Mouse (Mus musculus) forebrain, embryonic 12.5 days (tissue): ENCODE measurements around the gene Cry2. TPM values are rescaled to one million over a fixed set of nuclear protein-coding genes. Genes with fewer than 3 reads are reported as not detected.
A peak's percentile ranks its signal among the peaks of the same experiment; 100 is the strongest.
"Not testable (repeated sequence)": the region's sequence is repeated elsewhere in the genome, so short reads cannot be mapped to it uniquely, and the experiment has no call there.

Source experiments
- ATAC-seq: fragments of 200-750 bp; cut with Nextera tagmentation; 2 replicates; pipeline ENCODE4 v1.8.0; 2017; ENCODE audit warnings: moderate TSS enrichment; ENCODE audit not compliant: low FRiP score
- H3K27ac ChIP-seq: fragments of 300-500 bp; sonication (generic); 2 replicates; pipeline ENCODE4 v1.5.1; 2016; ENCODE audit warnings: mild to moderate bottlenecking
- H3K27me3 ChIP-seq: fragments of 300-500 bp; sonication (generic); 2 replicates; pipeline ENCODE4 v1.6.1; 2016; ENCODE audit warnings: mild to moderate bottlenecking
- H3K36me3 ChIP-seq: fragments of 300-500 bp; sonication (generic); replicated peaks from 2 replicates; pipeline ENCODE4 v1.6.1; 2016; ENCODE audit warnings: mild to moderate bottlenecking
- H3K4me1 ChIP-seq: fragments of 300-500 bp; sonication (generic); 2 replicates; pipeline ENCODE4 v1.6.1; 2016
- H3K4me2 ChIP-seq: fragments of 300-500 bp; sonication (generic); 2 replicates; pipeline ENCODE4 v1.6.1; 2016; ENCODE audit warnings: mild to moderate bottlenecking, moderate library complexity
- H3K4me3 ChIP-seq: fragments of 300-500 bp; sonication (generic); replicated peaks from 2 replicates; pipeline ENCODE4 v1.5.1; 2016; ENCODE audit warnings: mild to moderate bottlenecking
- H3K9ac ChIP-seq: fragments of 300-500 bp; sonication (generic); 2 replicates; pipeline ENCODE4 v1.6.1; 2016; ENCODE audit warnings: mild to moderate bottlenecking
- H3K9me3 ChIP-seq: fragments of 300-500 bp; sonication (generic); 2 replicates; pipeline ENCODE4 v1.6.1; 2016
- WGBS: fragments of 180-500 bp; shearing (Covaris S2); methylation state at CpG from one replicate; pipeline ENCODE4 v1.1.7; 2016; 5-methylcytosine and 5-hydroxymethylcytosine counted together
- polyA plus RNA-seq: library from polyadenylated mRNA; unstranded; fragments of >200 nt; fragmentation: Nextera tagmentation; extraction: Ambion mirVana; gene quantifications from 2 replicates; pipeline ENCODE4 v1.2.1, GENCODE M21; 2016

Gene Cry2
- polyA plus RNA-seq, 1 experiment from 2014 or later: 31.2 TPM

DNA sequence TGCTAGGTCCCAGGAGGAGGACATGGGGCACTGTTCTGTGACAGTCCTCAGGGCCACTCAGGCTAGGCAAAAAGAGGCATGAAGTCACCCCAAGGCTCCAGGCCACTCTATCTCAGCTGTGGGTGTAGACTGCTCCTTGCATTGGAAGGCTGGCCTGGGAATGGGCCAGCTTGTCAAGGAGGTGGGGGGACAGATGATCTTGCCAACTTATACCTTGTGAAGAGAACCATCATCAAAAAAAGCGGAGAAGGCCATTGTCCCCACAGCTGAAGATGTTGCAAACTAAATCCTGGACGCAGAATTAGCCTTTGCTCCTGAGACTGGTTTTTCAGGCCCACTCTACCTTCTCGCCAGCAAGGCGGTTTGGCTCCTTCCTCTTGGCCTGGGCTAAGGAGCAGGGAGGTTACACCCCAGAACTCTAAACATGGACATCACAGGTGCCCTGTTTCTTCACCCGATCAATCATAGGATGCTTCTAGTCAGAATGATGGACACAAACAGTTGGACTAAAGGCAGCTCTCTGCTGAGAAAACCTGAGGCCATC lies 30.0 kb downstream of the Cry2 start:
- H3K4me2 ChIP-seq: no peak overlapping the region
- H3K9ac ChIP-seq: no peak overlapping the region
- no peak for ATAC-seq
- no peaks in the 10 kb centered on the region for H3K9me3 ChIP-seq
- WGBS: 92% methylated on average over 5 of the region's 5 CpGs
- H3K27ac ChIP-seq: no peak overlapping the region
- no peak overlapping the region for H3K4me3 ChIP-seq
- peaks cover 43% of the 10 kb centered on the region for H3K36me3 ChIP-seq
- peaks cover 33% of the 10 kb centered on the region for H3K4me1 ChIP-seq
- no peaks in the 10 kb centered on the region for H3K27me3 ChIP-seq

DNA sequence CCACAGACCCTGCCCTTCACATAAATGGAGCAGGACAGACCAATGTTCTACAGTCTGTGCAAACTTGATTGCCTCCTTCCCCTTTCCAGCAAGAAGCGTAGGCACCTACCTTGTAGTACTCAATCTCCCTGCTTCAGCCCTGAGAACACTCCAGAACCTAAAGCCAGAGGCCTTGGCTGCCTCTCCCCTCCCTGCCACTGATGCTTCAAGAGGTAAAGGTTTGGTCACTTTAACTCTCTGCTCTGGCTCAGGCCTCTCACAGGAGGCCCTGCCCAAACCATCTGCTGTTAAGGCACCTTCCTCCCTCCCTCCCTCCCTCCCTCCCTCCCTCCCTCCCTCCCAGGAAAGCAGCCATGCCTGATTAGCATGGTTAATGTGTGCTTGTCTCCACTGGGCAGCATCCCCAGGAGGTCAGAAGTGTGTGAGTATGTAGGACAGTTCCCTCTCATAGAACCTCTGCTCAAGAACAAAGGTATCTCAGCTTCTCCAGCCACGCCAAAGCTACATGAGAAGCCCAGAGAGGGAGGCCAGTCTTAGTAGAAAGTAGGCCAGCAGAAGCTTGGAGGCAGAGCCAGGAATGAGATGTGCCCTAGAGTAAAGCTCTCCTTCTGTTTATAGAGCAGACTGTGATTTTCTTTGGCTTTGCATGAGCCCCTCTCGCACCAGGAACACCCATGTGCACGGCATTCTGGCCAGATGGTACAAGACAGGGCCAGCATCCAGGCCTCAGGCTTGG lies 31.1 kb downstream of the Cry2 start:
- no peak overlapping the region for H3K9ac ChIP-seq
- WGBS: 82% methylated on average over 4 of the region's 4 CpGs
- H3K9me3 ChIP-seq: no peaks in the 10 kb centered on the region
- H3K36me3 ChIP-seq: peaks cover 32% of the 10 kb centered on the region
- no peak for ATAC-seq
- no peak overlapping the region for H3K4me3 ChIP-seq
- H3K4me1 ChIP-seq: peaks cover 39% of the 10 kb centered on the region
- no peaks in the 10 kb centered on the region for H3K27me3 ChIP-seq
- H3K27ac ChIP-seq: no peak overlapping the region
- no peak overlapping the region for H3K4me2 ChIP-seq

DNA sequence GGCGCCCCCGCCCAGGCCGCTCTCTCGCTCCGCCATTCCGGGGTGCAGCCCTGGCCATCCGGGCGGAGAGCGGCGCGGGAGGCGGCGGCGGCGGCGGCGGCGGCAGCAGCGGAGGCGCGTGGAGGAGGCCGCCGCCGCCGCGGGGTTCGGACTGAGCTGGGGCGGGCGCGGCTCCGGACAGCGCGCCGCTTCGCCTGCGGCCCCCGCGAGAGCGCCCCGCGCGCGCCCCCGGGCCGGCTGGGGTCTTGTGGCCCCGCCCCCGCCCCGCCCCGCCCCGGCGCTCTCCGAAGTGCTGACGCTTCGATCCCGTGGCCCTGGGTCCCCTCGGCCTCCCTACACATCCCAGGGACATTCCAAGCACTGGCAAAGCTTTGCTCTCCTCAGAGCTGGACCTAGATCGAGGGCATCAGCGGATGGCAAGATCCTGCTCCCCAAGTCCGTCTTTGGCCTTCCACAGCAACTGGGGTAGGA lies 32.7 kb downstream of the Cry2 start, which contains the start of gene Mapk8ip1:
Mapk8ip1 (minus strand) TSS at position 173 of the 471 bp plus-strand sequence.
- Histone ChIP-seq H3K36me3 (peaks cover 26% of the 10 kb centered on the region), H3K4me1 (peaks cover 45% of the 10 kb centered on the region)

DNA sequence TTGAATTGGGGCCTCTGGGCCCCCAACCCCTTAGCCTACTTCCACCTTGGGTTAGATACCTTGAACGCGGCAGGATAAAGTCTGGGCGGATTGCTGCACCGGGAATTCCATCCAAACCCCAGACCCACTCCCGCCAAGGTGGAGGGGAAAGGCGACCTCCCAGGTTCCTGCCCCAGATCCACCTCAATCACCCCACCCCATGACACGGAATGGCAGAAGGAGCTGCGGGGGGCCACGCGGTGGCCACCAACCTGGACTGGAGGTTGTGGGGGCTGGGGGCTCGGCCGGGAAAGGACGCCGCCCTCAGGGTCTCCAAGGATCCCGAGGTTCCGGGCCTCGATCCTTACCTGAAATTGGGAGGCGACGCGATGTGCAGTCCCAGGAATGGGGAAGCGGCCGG lies 33.2 kb downstream of the Cry2 start:
- Histone ChIP-seq H3K27ac (peak overlapping the region; percentile 50; the same call in 1 of the 2 replicates), H3K36me3 (peaks cover 21% of the 10 kb centered on the region), H3K9ac (peak overlapping the region; percentile 89), H3K4me3 (peak overlapping the region; percentile 81), H3K4me2 (peak overlapping the region; percentile 92), H3K4me1 (peaks cover 40% of the 10 kb centered on the region), H3K27me3 (no peaks in the 10 kb centered on the region), H3K9me3 (no peaks in the 10 kb centered on the region)
- WGBS: 1% methylated on average over 22 of the region's 22 CpGs
- ATAC-seq: peak; percentile 37; the same call in 1 of the 2 replicates

More for the DNA sequence above, 32.7 kb downstream of the Cry2 start, which contains the start of gene Mapk8ip1:
- ATAC-seq: peak; percentile 71
- Histone ChIP-seq H3K27ac (peak within 1 kb of the TSS; percentile 50; the same call in 1 of the 2 replicates), H3K9me3 (no peaks in the 10 kb centered on the region), H3K4me2 (peak within 1 kb of the TSS; percentile 92), H3K9ac (peak within 1 kb of the TSS; percentile 89), H3K4me3 (peak within 1 kb of the TSS; percentile 81), H3K27me3 (no peaks in the 10 kb centered on the region)
- WGBS: 3% methylated on average over 29 of the region's 59 CpGs

GRCm38 (mm10) chr2:92399877-92400276 lies 34.0 kb downstream of the Cry2 start:
- Histone ChIP-seq H3K4me2 (peak overlapping the region; percentile 92), H3K4me1 (peaks cover 38% of the 10 kb centered on the region), H3K36me3 (peaks cover 13% of the 10 kb centered on the region), H3K4me3 (peak overlapping the region; percentile 81)
- not testable (repeated sequence) for ATAC-seq, H3K27ac ChIP-seq, H3K9me3 ChIP-seq, H3K27me3 ChIP-seq, H3K9ac ChIP-seq
- WGBS: 44% methylated on average over 3 of the region's 4 CpGs

DNA sequence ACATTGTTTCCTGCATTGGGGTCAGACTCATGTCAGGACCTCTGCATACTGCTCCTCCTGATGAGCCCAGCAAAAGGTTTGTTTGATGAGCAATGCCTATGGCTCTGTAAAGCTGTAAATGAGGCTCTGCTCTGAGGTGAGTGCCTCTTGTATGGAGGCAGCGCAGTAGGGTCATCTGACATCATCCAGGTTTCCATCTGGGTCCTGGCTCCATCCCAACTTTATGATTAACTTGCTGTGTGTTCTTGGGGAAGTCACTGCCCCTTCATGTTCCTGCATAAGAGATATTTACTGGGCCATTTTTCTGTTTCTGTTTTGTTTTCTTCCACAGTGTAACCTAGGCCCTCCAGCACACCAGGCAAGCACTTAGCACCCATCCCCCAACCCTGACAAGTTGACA lies 36.4 kb downstream of the Cry2 start:
- 0 out of 2 replicates have a peak, but pooled peaks cover 10% of the 10 kb centered on the region for H3K27me3 ChIP-seq
- no peak overlapping the region for H3K4me2 ChIP-seq
- no peak overlapping the region for H3K4me3 ChIP-seq
- H3K27ac ChIP-seq: 0 out of 2 replicates have a peak overlapping the region, but pooled peaks have one; percentile 25
- 89% methylated on average over 1 of the region's 1 CpGs for WGBS
- ATAC-seq: no peak
- H3K4me1 ChIP-seq: peaks cover 45% of the 10 kb centered on the region
- H3K9me3 ChIP-seq: no peaks in the 10 kb centered on the region
- H3K36me3 ChIP-seq: no peaks in the 10 kb centered on the region
- no peak overlapping the region for H3K9ac ChIP-seq

DNA sequence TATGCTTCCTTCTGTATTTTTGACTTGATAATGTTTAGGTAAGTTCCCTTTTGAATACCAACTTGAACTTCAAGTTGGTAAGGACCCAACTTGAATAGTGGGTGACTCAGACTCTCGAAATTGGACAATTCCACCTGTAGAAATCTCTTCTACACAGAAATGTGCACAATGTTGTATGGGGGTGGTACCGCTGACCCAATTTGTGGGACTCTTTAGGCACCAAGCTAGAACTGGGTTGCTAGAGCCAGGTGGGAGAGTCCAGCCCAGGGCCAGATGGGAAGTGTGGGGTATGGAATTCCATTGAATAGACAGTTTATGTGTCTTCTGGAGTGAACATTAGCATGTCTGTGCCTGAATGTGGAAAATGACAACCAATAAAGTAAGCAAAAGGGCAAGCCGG lies 38.3 kb downstream of the Cry2 start:
- WGBS: 86% methylated on average over 3 of the region's 3 CpGs
- no peak for ATAC-seq

DNA sequence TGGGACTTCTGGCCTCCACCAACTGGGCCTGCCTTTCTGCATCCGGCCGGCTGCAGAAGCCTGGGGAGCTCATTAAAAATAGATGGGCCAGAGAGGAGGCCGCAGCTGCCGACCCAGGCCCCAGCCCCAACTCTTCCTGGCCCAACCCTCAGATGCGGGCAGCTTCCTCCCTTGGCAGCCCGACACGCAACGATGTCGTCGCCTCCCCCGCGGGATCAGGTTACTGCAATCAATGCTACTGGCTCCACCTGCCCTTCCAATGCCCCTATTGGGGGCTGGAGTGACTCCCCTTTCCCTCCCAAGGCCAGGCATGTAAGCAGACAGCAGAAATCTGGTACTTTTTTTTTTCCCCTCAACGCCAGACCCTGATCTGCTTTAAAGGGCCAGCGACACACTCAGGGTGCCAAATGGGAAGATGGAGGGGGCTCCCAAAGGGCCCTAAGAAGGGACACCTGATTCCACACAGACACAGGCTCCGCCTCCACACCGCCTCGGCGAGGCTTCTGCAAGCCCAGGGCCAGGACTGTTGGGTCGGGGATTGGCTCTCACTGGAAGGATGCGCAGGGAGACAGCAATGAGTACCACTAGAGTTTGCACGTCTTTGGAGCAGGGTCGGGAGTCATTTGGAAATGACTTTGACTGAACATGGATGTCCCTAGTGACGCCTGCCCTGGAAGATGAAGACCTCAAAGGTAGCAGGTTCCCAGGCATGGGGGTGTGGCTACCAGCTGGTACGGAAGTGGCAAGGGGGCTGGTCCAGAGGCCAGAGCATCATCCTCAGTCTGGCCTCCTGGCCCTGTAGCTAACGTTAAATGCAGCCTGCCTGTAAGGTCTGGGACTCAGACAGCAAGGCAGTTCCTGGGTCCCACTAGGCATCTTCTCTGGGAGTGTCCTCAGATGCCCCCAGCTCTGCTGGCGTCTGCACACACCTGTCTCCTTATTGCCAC lies 41.3 kb downstream of the Cry2 start:
- WGBS: 4% methylated on average over 26 of the region's 26 CpGs

More for the DNA sequence above, 38.3 kb downstream of the Cry2 start:
- Histone ChIP-seq H3K4me2 (no peak overlapping the region), H3K36me3 (no peaks in the 10 kb centered on the region), H3K4me3 (no peak overlapping the region), H3K9me3 (no peaks in the 10 kb centered on the region), H3K27me3 (0 out of 2 replicates have a peak, but pooled peaks cover 10% of the 10 kb centered on the region), H3K4me1 (peaks cover 58% of the 10 kb centered on the region), H3K27ac (no peak overlapping the region), H3K9ac (no peak overlapping the region)

DNA sequence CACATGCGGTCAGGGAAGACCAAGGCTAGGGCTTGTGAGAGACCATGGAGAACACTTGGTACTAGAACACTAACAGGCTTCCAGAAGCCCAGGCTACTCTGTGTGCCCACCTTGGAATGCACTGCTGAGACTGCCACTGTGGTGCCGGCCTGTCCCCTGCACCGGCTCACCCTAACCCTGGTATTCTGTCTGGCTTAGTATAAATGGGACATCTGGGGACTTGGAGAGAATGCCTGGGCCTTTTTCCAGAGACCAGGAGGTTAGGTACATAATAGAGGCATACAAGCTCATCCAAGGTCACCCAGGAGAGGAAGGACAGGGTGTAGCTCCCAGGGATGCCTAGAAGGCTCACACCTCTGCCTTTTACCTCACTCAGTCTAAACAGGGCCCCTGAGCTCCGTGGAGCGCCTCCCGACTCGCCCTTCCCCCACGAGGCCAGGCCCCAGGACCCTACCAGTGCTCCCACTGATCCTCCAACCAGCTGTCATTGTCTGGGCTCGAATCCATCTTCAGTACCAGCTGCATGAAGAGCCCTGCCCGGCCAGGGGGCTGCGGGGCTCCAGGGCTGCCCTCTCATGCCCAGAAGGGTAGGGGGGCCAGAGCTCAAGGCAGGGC lies 42.0 kb downstream of the Cry2 start:
- peak overlapping the region; percentile 69 for H3K4me2 ChIP-seq
- H3K27ac ChIP-seq: peak overlapping the region; percentile 91
- H3K4me1 ChIP-seq: peaks cover 58% of the 10 kb centered on the region
- peaks cover 11% of the 10 kb centered on the region for H3K36me3 ChIP-seq
- peak overlapping the region; percentile 63 for H3K9ac ChIP-seq
- WGBS: 21% methylated on average over 11 of the region's 11 CpGs
- H3K27me3 ChIP-seq: 0 out of 2 replicates have a peak, but pooled peaks cover 10% of the 10 kb centered on the region
- no peak for ATAC-seq
- peak overlapping the region; percentile 37 for H3K4me3 ChIP-seq
- no peaks in the 10 kb centered on the region for H3K9me3 ChIP-seq

More for the DNA sequence above, 41.3 kb downstream of the Cry2 start:
- Histone ChIP-seq H3K4me2 (peak overlapping the region; percentile 69), H3K9me3 (no peaks in the 10 kb centered on the region), H3K27ac (peak overlapping the region; percentile 91), H3K9ac (peak overlapping the region; percentile 63), H3K36me3 (peaks cover 3% of the 10 kb centered on the region), H3K4me1 (peaks cover 60% of the 10 kb centered on the region), H3K4me3 (peak overlapping the region; percentile 37), H3K27me3 (0 out of 2 replicates have a peak, but pooled peaks cover 10% of the 10 kb centered on the region)
- no peak for ATAC-seq

DNA sequence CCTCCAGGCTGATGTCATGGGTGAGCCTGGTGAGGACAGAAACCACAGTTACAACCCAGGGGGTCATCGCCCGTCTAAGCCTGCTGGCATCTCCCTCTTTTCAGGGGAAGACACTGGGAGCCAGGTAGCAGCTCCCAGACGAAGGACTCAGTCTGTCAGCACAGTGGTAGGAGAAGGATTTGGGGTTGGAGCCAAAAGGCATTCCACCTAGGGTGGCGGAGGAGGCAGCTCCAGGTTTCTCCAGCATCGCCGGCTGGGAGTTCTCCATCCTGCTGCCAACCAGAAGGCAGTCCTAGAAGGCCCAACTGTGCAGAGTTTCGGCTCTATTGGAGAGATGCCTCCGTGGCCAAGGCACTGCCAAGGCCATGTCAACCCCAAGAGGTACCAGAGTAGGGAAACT lies 42.7 kb downstream of the Cry2 start:
- peak overlapping the region; percentile 69 for H3K4me2 ChIP-seq
- no peak overlapping the region for H3K4me3 ChIP-seq
- H3K36me3 ChIP-seq: peaks cover 18% of the 10 kb centered on the region
- WGBS: 89% methylated on average over 8 of the region's 8 CpGs
- H3K27ac ChIP-seq: 0 out of 2 replicates have a peak overlapping the region, but pooled peaks have one; percentile 91
- H3K9ac ChIP-seq: peak overlapping the region; percentile 63; the same call in 1 of the 2 replicates
- H3K9me3 ChIP-seq: no peaks in the 10 kb centered on the region
- peaks cover 58% of the 10 kb centered on the region for H3K4me1 ChIP-seq
- no peak for ATAC-seq
- H3K27me3 ChIP-seq: 0 out of 2 replicates have a peak, but pooled peaks cover 10% of the 10 kb centered on the region

DNA sequence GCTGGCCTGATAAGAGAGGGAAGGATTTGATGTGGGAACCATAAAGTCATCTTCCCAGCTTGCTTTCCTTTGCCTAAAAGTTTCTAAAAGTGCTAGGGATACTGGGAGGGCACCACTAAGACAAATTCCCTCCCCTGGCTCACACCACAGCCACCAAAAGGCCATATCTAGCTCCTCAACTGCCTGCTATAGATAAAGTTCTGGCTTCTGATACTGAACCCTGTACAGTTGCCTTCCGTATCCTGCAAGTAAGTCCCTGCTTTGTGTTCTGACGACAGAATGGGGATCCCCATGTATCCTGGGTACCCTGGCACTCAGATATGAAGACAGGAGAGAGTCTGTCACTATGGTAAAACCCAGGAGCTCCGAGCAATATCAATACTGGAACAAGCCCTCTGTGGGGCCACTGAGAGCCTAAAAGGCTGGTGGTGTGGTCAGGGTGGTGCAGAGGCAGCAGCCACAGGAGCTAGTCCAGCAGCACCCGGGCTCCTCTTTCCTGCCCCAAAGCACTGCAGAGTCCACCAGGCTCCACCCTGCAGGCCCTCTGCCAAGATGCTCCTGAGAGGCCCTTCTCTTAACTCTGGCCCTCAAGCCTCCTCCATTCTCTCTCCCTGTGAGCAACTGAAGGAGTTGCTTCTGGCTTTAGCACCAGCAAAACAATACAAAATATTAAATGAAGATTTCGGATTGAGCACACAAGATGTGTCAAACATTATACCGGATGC lies 43.5 kb downstream of the Cry2 start:
- ATAC-seq: no peak
- WGBS: 76% methylated on average over 6 of the region's 6 CpGs
- H3K4me2 ChIP-seq: peak overlapping the region; percentile 89

More for the DNA sequence above, 43.5 kb downstream of the Cry2 start:
- H3K4me1 ChIP-seq: peaks cover 58% of the 10 kb centered on the region
- H3K4me3 ChIP-seq: no peak overlapping the region
- H3K27ac ChIP-seq: peak overlapping the region; percentile 85
- H3K9ac ChIP-seq: no peak overlapping the region
- H3K27me3 ChIP-seq: 0 out of 2 replicates have a peak, but pooled peaks cover 10% of the 10 kb centered on the region
- peaks cover 25% of the 10 kb centered on the region for H3K36me3 ChIP-seq
- H3K9me3 ChIP-seq: no peaks in the 10 kb centered on the region
